Mouse (Mus musculus) stomach, postnatal 0 days (tissue): ENCODE data around the gene Lgi2.

Source experiments
- CTCF ChIP-seq: IDR thresholded peaks from 2 replicates; pipeline ENCODE4 v1.5.1; 2016; ENCODE audit warnings: antibody characterized with exemption, low read depth, mild to moderate bottlenecking, moderate library complexity
- EP300 ChIP-seq: optimal IDR thresholded peaks from 2 replicates; pipeline ENCODE3; 2016; ENCODE audit warnings: antibody characterized with exemption

DNA sequence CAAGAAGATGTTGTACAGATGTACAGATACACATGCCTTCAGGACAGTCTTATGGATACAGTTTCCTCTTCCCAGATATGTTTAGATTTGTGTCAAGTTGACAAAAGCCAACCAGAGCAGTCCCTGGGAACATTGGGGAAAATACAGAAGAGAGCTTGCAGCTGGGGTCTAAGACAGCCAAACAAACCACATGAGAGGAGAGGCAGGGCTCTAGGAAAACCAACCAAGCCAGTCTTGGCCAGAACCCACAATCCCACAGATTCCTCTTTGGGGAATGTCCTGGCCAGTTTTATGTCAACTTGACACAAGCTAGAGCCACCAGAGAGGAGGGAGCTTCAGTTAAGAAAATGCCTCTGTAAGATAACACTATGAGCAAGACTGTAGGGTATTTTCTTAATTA, 26.8 kb downstream of the Lgi2 start:
- no peak for TF ChIP-seq EP300
- TF ChIP-seq CTCF, result no peak
